Mouse (Mus musculus): Measurements from ENCODE around the gene Pfdn2. TPM values are rescaled to one million over a fixed set of nuclear protein-coding genes. Genes with fewer than 3 reads are reported as not detected.

Pfdn2 gene
- polyA plus RNA-seq, 1 experiment from 2014 or later, result 146 TPM

DNA sequence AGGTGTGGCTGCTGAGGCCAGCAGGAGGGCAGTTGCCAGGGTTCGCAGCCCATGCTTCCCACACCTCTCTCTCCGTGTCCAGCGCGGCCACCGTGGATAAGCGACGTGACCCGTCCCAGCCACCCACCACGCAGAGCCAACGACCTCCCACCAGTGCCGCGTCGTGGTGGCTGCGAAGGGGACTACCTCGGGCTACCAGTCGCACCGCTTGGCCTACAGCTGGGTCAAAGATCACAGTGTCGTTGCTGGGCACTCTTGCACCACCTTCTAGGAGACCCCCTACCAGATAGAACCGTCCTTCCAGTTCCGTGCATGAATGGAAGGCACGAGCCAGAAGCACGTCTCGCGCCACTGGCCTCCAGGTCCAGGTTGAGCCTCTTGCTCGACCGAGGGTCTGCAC lies 14.8 kb downstream of the Pfdn2 start:
- 3% methylated on average over 26 of the region's 26 CpGs for WGBS
- peaks cover 18% of the 10 kb centered on the region for H3K4me1 ChIP-seq
- no peak; the same call in 1 of the 2 replicates for ATAC-seq (replicated peaks)

DNA sequence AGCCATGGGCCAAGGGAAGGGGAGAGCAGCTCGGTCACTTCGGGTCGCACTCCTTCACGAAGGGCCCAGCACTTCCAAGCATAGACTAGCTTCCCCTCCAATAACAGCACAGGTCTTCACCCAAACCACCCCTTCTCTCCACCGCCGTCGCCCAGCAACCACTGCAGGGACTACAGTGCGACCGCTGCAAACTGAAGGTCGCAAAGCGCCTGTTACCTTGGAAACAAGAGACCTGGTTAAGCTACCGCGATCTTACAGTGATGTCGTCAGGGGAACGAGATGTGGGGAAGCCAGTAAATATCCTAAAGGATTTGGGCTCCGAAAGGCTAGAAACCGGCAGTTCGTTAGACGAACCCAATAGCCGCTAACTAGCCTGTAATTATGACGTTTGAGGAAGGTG lies 15.2 kb downstream of the Pfdn2 start, which contains the start of gene Klhdc9:
TSS of gene Klhdc9 (minus strand) at position 143 of the 400 bp plus-strand sequence.
- Histone ChIP-seq H3K4me1 (peaks cover 18% of the 10 kb centered on the region), H3K4me3 (peak within 1 kb of the TSS; percentile 51), H3K36me3 (peaks cover 15% of the 10 kb centered on the region), H3K27ac (replicated peaks) (peak within 1 kb of the TSS; percentile 85), H3K27me3 (no peaks in the 10 kb centered on the region), H3K9me3 (peaks cover 3% of the 10 kb centered on the region; the same call in 1 of the 2 replicates), H3K4me2 (replicated peaks) (peak within 1 kb of the TSS; percentile 84), H3K9ac (replicated peaks) (peak within 1 kb of the TSS; percentile 58)
- WGBS, result under 1% methylated on average over 21 of the region's 21 CpGs
- peak; percentile 96 for ATAC-seq (replicated peaks)

More for the DNA sequence above, 14.8 kb downstream of the Pfdn2 start:
- no peaks in the 10 kb centered on the region for H3K27me3 ChIP-seq
- H3K27ac ChIP-seq (replicated peaks), result peak overlapping the region; percentile 85
- H3K4me2 ChIP-seq (replicated peaks), result peak overlapping the region; percentile 84
- peak overlapping the region; percentile 58 for H3K9ac ChIP-seq (replicated peaks)
- H3K9me3 ChIP-seq, result peaks cover 3% of the 10 kb centered on the region; the same call in 1 of the 2 replicates
- H3K36me3 ChIP-seq, result peaks cover 15% of the 10 kb centered on the region
- H3K4me3 ChIP-seq, result peak overlapping the region; percentile 51

GRCm38 (mm10) chr1:171361106-171362103 lies 15.9 kb downstream of the Pfdn2 start:
- Histone ChIP-seq H3K4me3 (peak overlapping the region; percentile 51), H3K36me3 (peaks cover 14% of the 10 kb centered on the region), H3K4me2 (replicated peaks) (peak overlapping the region; percentile 84), H3K27me3 (no peaks in the 10 kb centered on the region), H3K27ac (replicated peaks) (peak overlapping the region; percentile 85), H3K9ac (replicated peaks) (peak overlapping the region; percentile 58), H3K4me1 (peaks cover 18% of the 10 kb centered on the region), H3K9me3 (peaks cover 3% of the 10 kb centered on the region; the same call in 1 of the 2 replicates)
- 36% methylated on average over 16 of the region's 16 CpGs for WGBS
- peak; percentile 75 for ATAC-seq (replicated peaks)

DNA sequence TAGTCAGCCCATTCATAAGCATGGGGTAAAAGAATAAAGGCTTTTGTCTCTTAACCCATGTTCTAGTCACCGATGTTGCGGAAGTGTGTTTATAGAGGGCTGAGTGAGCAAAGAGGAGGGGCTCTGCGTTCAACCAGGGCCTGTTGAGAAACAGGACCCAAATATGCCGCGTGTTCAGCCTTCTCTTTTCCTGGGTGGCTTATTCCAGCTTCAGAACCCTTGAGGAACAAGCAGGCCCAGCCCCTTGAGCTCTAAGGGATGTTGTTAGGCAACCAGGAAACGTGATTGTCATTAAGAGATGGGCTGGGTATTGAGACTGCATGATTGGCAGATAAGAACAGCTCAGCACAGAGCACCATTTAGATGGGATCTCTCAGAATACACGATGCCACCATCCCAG lies 20.5 kb downstream of the Pfdn2 start:
- no peak overlapping the region for H3K9ac ChIP-seq (replicated peaks)
- no peak overlapping the region for H3K27ac ChIP-seq (replicated peaks)
- WGBS, result 55% methylated on average over 7 of the region's 7 CpGs

DNA sequence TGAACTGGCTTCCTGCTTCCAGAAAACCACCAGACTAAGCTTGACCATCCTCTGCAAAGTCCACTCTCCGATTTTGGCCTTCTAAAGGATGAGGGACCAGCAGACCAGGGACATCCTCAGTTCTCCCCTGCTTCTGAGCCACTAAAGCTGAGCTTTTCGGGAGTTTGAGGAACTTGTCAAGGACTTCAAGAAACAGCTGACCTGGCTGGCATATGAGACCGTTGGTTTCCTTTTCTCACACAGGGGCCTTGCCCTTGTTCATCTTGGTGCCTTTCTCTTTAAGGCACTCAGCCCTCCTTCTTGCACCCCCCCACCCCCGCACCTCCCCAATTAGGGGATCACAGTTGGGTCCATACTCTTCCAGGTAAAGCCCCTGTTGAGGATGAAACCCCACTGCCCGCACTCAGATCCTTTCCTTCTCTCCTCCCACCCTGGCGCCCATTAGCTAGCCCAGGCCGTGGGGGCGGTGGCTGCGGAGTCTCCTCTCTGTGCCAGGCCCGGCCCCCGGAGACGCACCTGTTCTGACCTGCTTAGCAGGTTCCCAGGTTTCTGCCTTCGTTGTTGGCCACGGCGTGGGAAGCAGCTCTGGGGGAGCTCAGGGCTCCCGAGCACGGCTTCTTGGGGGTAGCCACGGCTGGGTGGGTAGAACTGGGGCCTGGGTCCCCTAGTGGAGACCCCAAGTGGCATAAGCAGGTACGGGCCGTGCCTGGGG lies 24.5 kb downstream of the Pfdn2 start, which contains the start of gene Nectin4:
TSS of gene Nectin4 (plus strand) at position 255 of the 712 bp plus-strand sequence.
- no peak within 1 kb of the TSS for H3K9ac ChIP-seq (replicated peaks)
- H3K4me3 ChIP-seq, result no peak within 1 kb of the TSS
- no peaks in the 10 kb centered on the region for H3K4me1 ChIP-seq
- H3K36me3 ChIP-seq, result no peaks in the 10 kb centered on the region
- no peak for ATAC-seq (replicated peaks)
- H3K9me3 ChIP-seq, result no peaks in the 10 kb centered on the region
- no peak within 1 kb of the TSS for H3K27ac ChIP-seq (replicated peaks)
- H3K27me3 ChIP-seq, result no peaks in the 10 kb centered on the region
- H3K4me2 ChIP-seq (replicated peaks), result no peak within 1 kb of the TSS
- WGBS, result 39% methylated on average over 20 of the region's 20 CpGs

More for the DNA sequence above, 20.5 kb downstream of the Pfdn2 start:
- Histone ChIP-seq H3K4me3 (no peak overlapping the region), H3K36me3 (no peaks in the 10 kb centered on the region), H3K27me3 (no peaks in the 10 kb centered on the region), H3K9me3 (no peaks in the 10 kb centered on the region), H3K4me2 (replicated peaks) (no peak overlapping the region), H3K4me1 (peaks cover 8% of the 10 kb centered on the region)
- no peak for ATAC-seq (replicated peaks)

DNA sequence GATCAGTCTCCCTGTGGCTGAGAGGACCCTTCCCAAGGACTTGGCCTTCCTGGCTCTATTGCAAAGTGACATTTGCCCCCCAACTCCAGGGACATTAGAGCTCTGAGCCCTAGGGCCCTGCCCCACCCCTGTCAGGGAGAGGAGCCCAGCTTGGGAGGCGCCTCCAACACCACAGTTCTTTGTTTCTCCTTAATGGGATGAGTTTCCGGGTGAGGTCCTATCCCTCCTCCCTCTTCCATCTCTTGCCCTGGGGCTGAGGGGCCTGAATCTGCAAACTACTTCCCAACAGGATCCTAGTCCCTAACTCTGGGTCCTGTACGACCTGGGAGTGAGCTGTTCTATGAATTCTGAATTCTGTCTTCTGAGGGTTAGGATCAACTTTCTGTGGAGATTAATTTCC lies 27.4 kb downstream of the Pfdn2 start:
- H3K27me3 ChIP-seq, result no peaks in the 10 kb centered on the region
- WGBS, result 45% methylated on average over 3 of the region's 3 CpGs
- H3K9ac ChIP-seq (replicated peaks), result no peak overlapping the region
- no peak overlapping the region for H3K27ac ChIP-seq (replicated peaks)
- no peak overlapping the region for H3K4me2 ChIP-seq (replicated peaks)
- no peak for ATAC-seq (replicated peaks)
- H3K4me3 ChIP-seq, result no peak overlapping the region
- H3K36me3 ChIP-seq, result no peaks in the 10 kb centered on the region
- no peaks in the 10 kb centered on the region for H3K9me3 ChIP-seq
- no peaks in the 10 kb centered on the region for H3K4me1 ChIP-seq

GRCm38 (mm10) chr1:171373946-171374345 lies 28.5 kb downstream of the Pfdn2 start:
- no peaks in the 10 kb centered on the region for H3K27me3 ChIP-seq
- no peak overlapping the region for H3K9ac ChIP-seq (replicated peaks)
- no peak overlapping the region for H3K4me2 ChIP-seq (replicated peaks)
- no peaks in the 10 kb centered on the region for H3K4me1 ChIP-seq
- no peaks in the 10 kb centered on the region for H3K9me3 ChIP-seq
- no peak for ATAC-seq (replicated peaks)
- no peaks in the 10 kb centered on the region for H3K36me3 ChIP-seq
- 2% methylated on average over 4 of the region's 4 CpGs for WGBS
- no peak overlapping the region for H3K4me3 ChIP-seq
- H3K27ac ChIP-seq (replicated peaks), result no peak overlapping the region

DNA sequence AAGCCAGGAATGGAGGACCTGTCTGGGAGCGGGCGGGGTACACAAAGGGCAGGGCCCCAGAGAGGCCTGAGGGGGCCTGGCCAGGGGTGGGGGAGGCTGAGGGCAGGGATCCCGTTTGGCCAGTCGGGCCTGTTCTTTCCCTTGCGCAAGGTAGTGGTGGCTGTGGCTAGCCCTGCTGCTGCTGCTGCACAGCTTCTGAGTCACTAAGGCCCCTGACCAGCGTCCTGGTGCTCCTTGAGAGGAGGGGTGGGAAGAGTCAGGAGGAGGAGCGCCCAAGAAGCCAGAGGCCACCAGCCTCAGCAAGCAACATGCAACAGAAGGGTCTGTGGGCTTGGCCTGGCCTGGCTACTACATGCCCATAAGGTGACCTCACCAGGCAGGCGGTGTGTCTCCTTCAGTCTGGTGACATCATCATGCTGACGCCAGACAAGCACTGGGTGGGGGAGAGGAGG lies 30.2 kb downstream of the Pfdn2 start:
- Histone ChIP-seq H3K9me3 (no peaks in the 10 kb centered on the region), H3K36me3 (no peaks in the 10 kb centered on the region), H3K4me1 (peaks cover 8% of the 10 kb centered on the region), H3K9ac (replicated peaks) (no peak overlapping the region), H3K27me3 (0 out of 2 replicates have a peak, but pooled peaks cover 8% of the 10 kb centered on the region), H3K4me2 (replicated peaks) (no peak overlapping the region), H3K27ac (replicated peaks) (no peak overlapping the region), H3K4me3 (no peak overlapping the region)
- no peak for ATAC-seq (replicated peaks)
- 52% methylated on average over 9 of the region's 9 CpGs for WGBS

DNA sequence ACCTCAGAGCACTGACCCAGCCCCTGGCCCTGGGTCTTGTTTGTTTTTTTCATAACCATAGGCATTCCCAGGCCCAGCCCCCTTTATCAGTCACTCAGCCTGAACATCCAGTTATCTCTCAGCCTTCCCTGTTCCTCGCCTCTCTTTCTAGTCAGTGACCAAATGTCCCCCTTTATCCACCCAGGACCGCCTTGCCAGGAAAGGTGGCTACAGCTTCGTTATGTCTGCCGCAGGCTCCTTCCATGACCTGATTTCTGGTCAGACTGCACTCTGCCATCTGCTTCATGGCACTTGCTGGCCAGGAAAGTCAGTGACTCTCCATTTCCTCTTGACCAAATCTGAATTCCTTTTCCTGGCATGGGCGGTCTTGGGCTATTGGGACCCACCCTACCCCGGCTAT lies 32.8 kb downstream of the Pfdn2 start:
- H3K9me3 ChIP-seq, result no peaks in the 10 kb centered on the region
- H3K27ac ChIP-seq (replicated peaks), result no peak overlapping the region
- H3K4me3 ChIP-seq, result no peak overlapping the region
- H3K4me1 ChIP-seq, result peaks cover 8% of the 10 kb centered on the region
- H3K27me3 ChIP-seq, result peaks cover 12% of the 10 kb centered on the region; the same call in 1 of the 2 replicates
- no peak overlapping the region for H3K9ac ChIP-seq (replicated peaks)
- no peak overlapping the region for H3K4me2 ChIP-seq (replicated peaks)
- no peaks in the 10 kb centered on the region for H3K36me3 ChIP-seq
- 88% methylated on average over 6 of the region's 6 CpGs for WGBS
- no peak for ATAC-seq (replicated peaks)

DNA sequence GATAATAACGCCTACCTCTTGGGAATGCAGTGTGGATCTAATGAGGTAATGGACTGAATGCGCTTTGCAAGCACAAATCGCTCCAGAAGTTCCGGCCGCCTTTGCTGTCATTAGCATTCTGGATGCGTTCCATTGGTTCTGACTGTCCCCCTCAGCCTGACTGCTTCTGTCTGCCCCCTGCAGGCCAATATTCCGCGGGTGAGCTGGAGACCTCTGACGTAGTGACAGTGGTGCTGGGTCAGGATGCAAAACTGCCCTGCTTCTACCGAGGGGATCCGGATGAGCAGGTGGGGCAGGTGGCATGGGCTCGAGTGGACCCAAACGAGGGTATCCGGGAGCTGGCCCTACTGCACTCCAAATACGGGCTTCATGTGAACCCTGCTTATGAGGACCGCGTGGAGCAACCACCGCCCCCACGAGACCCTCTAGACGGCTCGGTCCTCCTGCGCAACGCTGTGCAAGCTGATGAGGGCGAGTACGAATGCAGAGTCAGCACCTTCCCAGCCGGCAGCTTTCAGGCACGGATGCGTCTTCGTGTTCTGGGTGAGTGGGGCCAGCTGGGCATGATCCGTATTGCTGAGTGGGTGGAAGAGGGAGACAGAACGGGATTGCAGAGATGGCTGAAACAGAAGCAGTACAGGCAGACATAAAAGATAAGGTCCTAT lies 34.6 kb downstream of the Pfdn2 start:
- Histone ChIP-seq H3K4me2 (replicated peaks) (peak overlapping the region; percentile 50), H3K27me3 (peaks cover 12% of the 10 kb centered on the region; the same call in 1 of the 2 replicates), H3K4me3 (peak overlapping the region; percentile 34), H3K36me3 (no peaks in the 10 kb centered on the region), H3K9me3 (no peaks in the 10 kb centered on the region), H3K27ac (replicated peaks) (peak overlapping the region; percentile 44; the same call in 1 of the 2 replicates), H3K9ac (replicated peaks) (peak overlapping the region; percentile 24; the same call in 1 of the 2 replicates), H3K4me1 (peaks cover 8% of the 10 kb centered on the region)
- peak; percentile 75 for ATAC-seq (replicated peaks)
- 3% methylated on average over 31 of the region's 31 CpGs for WGBS

DNA sequence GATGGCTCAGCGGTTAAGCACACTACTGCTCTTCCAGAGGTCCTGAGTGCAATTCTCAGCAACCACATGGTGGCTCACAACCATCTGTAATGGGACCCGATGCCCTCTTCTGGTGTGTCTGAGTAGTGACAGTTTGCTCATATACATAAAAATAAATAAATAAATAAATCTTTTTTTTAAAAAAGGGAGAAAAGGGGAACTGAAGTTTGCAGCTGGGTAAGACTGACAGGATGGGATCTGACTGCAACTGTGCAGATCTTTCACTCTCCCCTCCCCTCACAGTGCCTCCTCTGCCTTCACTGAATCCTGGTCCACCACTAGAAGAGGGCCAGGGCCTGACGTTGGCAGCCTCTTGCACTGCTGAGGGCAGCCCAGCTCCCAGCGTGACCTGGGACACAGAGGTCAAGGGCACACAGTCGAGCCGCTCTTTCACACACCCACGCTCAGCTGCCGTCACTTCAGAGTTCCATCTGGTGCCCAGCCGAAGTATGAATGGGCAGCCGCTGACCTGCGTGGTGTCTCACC lies 36.7 kb downstream of the Pfdn2 start:
- Histone ChIP-seq H3K4me1 (peaks cover 8% of the 10 kb centered on the region), H3K4me2 (replicated peaks) (no peak overlapping the region), H3K9me3 (no peaks in the 10 kb centered on the region), H3K4me3 (no peak overlapping the region), H3K27ac (replicated peaks) (no peak overlapping the region), H3K36me3 (no peaks in the 10 kb centered on the region), H3K9ac (replicated peaks) (no peak overlapping the region), H3K27me3 (peaks cover 12% of the 10 kb centered on the region; the same call in 1 of the 2 replicates)
- 82% methylated on average over 11 of the region's 11 CpGs for WGBS
- no peak for ATAC-seq (replicated peaks)

Data from forebrain, embryonic 15.5 days (tissue).